Mouse (Mus musculus) hindbrain, embryonic 10.5 days (tissue): ENCODE measurements around the gene Srp54b. TPM values are rescaled to one million over a fixed set of nuclear protein-coding genes. Genes with fewer than 3 reads are reported as not detected.
"Not testable (repeated sequence)": the region's sequence is repeated elsewhere in the genome, so short reads cannot be mapped to it uniquely, and the experiment has no call there.

Source experiments
- DNase-seq: peaks from one replicate; pipeline ENCODE4 v3.0.0-alpha.2; 2017; ENCODE audit warnings: low spot score
- H3K27ac ChIP-seq: fragments of 300-500 bp; sonication (generic); 2 replicates; pipeline ENCODE4 v1.5.1; 2016; ENCODE audit warnings: mild to moderate bottlenecking, moderate library complexity
- H3K27me3 ChIP-seq: fragments of 300-500 bp; sonication (generic); 2 replicates; pipeline ENCODE4 v1.6.1; 2016; ENCODE audit warnings: mild to moderate bottlenecking; ENCODE audit not compliant: poor library complexity, insufficient read depth, severe bottlenecking
- H3K36me3 ChIP-seq: fragments of 300-500 bp; sonication (generic); 2 replicates; pipeline ENCODE4 v1.6.1; 2016; ENCODE audit warnings: mild to moderate bottlenecking, moderate library complexity
- H3K4me1 ChIP-seq: fragments of 300-500 bp; sonication (generic); replicated peaks from 2 replicates; pipeline ENCODE4 v1.6.1; 2016; ENCODE audit warnings: mild to moderate bottlenecking
- H3K4me3 ChIP-seq: fragments of 300-500 bp; sonication (generic); 2 replicates; pipeline ENCODE4 v1.5.1; 2016; ENCODE audit warnings: mild to moderate bottlenecking, moderate library complexity
- H3K9me3 ChIP-seq: fragments of 300-500 bp; sonication (generic); 2 replicates; pipeline ENCODE4 v1.6.1; 2016; ENCODE audit warnings: mild to moderate bottlenecking, moderate library complexity
- WGBS: fragments of 180-500 bp; shearing (Covaris S2); methylation state at CpG from one replicate; pipeline ENCODE4 v1.1.7; 2016; 5-methylcytosine and 5-hydroxymethylcytosine counted together
- polyA plus RNA-seq: library from polyadenylated mRNA; unstranded; fragments of >200 nt; fragmentation: Nextera tagmentation; extraction: Ambion mirVana; gene quantifications from 2 replicates; pipeline ENCODE4 v1.2.1, GENCODE M21; 2016

Srp54b gene
- 36.5 and 38.5 TPM in 2 replicates for polyA plus RNA-seq

DNA sequence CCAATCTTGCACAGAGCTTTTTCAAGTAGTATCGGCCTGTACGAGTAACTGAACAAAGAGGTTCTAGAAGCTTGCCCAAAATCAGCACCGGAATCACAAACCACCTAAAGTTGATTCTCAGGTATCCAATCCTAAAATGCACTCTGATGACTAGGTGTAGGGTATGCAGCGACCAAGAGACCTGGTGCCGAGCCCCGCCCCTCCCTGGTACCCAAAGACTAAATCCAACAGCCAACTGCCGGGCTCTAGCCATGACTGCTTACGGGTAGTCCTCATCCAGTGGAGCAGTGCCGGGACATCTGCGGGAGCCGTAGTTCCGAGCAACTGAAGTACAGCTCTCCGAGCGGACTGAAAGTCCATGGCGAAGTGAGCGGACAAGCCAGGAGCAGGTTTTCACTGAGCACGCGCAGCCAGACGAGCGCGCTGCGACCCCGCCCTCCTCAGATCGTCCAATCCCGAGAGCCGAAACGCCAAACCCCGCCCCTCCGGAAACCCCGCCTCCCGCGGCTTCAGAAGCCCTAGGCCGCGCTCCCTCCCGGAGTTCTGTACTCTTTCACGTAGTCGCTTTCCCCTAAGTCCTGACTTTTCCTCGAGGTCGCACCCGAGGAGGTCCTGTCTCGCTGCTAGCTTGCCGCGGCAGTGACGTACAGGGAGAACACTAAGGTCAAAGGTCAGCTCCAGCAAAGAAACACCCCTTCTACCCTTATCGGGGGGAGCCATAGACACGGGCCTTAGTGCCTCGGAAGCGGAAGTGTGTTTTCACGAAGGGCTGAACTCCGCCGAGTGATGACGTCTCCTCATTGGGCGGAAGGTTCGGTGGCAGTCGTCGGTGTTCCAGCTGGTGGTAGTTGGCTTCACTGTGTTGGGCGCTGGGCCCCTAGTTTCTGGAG, at the start of gene Srp54b:
TSS of gene Srp54b (plus strand) at position 546 of the 890 bp plus-strand sequence.
- H3K9me3 ChIP-seq, H3K36me3 ChIP-seq, H3K4me1 ChIP-seq, H3K27me3 ChIP-seq, DNase-seq, H3K27ac ChIP-seq: not testable (repeated sequence)
- peak within 1 kb of the TSS; percentile 42 for H3K4me3 ChIP-seq
- no CpG with 5 or more reads among the region's 57 CpGs for WGBS

DNA sequence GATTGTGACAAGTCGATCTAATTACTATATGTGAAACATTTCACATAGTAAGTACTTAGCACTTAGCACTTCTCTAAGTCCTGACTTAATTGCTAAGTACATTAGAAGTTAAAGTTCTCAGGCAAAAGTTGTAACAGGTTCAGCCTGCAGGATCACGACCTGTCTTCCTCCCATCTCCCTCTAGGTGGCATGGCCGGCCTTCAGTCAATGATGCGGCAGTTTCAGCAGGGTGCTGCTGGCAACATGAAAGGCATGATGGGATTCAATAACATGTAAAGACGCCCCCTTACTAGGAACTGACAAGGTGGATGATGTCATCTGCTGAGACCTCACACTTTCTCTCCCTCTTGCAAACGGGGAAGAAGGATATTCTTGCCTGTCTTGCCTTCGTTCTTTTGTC, 42.3 kb upstream of the Srp54b start:
- not testable (repeated sequence) for H3K27me3 ChIP-seq, H3K4me3 ChIP-seq, H3K27ac ChIP-seq, DNase-seq, H3K9me3 ChIP-seq, H3K4me1 ChIP-seq, H3K36me3 ChIP-seq
- WGBS, result no CpG with 5 or more reads among the region's 7 CpGs

DNA sequence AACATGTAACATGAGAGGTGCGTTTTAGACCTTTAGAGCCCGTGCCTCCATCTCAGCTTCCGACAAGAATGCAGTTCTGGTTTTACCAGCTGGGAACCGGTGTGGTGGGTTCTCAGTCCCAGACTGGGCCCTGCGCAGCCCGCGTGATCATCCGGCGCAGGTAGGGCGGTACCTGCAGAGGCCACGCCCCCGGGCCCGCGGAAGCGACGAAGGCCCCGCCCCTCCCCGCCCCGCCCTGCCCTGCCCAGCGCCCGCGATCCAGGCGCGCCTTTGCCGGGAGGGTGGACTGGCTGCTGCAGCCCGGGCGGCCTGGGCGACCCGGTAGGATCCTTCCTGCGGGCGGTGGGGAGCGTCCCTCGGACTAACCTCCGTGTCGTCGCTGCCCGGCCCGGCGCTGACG, 30.7 kb upstream of the Srp54b start, which contains the start of gene Fam177a:
TSS of gene Fam177a (plus strand) at position 228 of the 400 bp plus-strand sequence.
- not testable (repeated sequence) for DNase-seq, H3K27me3 ChIP-seq, H3K36me3 ChIP-seq, H3K4me1 ChIP-seq, H3K9me3 ChIP-seq, H3K4me3 ChIP-seq, H3K27ac ChIP-seq
- no CpG with 5 or more reads among the region's 40 CpGs for WGBS

DNA sequence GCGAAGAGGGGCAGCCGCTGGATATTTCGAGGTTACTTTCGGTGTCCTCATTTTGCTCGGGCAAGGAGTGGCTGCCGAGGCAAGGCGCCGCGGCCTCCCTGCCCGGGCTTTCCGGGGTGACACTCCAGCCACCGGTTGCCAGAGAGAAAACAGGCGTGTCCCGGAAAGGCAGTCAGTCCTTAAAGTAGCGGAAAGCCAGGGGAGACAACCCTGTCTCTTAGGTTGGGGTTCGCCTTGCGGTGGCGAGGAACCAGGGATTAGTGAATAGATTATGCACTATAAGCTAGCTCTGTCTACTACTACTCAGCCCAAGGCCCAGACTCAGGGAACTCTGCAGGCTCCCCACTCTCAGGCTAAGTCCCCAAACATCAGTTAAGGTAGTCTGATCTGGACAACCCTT, 30.2 kb upstream of the Srp54b start:
- not testable (repeated sequence) for H3K4me1 ChIP-seq, H3K27ac ChIP-seq, DNase-seq, H3K9me3 ChIP-seq, H3K4me3 ChIP-seq, H3K27me3 ChIP-seq, H3K36me3 ChIP-seq
- WGBS, result no CpG with 5 or more reads among the region's 18 CpGs

DNA sequence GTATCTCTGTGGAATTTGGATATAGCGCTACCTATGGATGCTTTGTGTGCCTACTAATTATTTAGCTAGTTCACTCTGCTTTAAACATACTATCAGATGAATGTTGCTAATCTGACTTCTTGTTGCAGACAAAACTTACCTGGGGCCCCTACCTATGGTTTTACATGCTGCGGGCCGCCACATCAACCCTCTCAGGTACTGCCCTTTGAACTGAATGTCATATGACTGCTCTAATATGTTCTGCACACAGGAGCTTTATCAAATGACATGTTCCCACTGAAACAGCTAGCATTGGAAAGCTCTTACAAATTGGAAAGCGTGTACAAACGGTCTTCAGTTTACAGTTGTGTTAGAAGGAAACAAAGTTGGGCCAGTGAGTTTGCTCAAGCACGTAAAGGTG, 19.4 kb upstream of the Srp54b start:
- not testable (repeated sequence) for H3K36me3 ChIP-seq, H3K9me3 ChIP-seq
- WGBS, result no CpG with 5 or more reads among the region's 6 CpGs

DNA sequence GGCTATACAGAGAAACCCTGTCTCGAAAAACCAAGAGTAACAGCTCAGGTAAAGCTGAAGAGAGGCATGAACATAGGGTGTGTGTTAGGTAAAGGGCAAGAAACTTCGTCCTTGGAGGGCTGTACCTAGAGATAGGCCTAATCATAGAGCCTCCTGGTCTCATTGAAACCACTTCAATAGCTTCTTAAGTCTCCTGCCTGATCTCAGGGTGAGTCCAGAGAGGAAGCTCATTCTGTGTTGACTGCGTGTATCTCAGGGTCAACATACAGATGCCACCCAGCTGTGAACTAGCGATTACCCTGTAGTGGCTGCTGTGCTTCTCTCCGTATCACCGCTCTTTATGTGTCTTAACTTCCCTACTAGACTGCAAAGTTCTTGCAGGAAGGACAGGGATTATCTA, 17.0 kb upstream of the Srp54b start:
- no CpG with 5 or more reads among the region's 6 CpGs for WGBS
- H3K27me3 ChIP-seq, DNase-seq: not testable (repeated sequence)

More for the DNA sequence above, 19.4 kb upstream of the Srp54b start:
- not testable (repeated sequence) for H3K27ac ChIP-seq, DNase-seq, H3K4me3 ChIP-seq, H3K27me3 ChIP-seq, H3K4me1 ChIP-seq

DNA sequence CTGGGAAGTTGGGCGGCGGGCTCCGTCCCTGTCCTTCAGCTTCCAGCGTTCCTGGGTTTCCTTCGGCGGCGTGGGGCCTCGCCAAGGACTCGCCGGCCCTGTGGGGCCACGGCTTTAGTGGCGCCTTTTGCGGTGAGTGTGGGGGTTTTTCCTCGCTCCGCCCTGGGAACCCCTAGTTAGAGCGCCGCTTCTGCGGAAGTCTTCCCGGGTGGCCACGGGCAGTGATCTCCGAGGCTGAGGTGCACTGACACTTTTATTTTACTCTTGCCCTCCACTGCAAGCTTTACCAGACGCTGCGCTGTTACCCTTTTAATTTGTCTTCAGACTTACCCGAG, 512 bp downstream of the Srp54b start:
- peak overlapping the region; percentile 42 for H3K4me3 ChIP-seq
- not testable (repeated sequence) for H3K27ac ChIP-seq, DNase-seq, H3K36me3 ChIP-seq, H3K4me1 ChIP-seq, H3K9me3 ChIP-seq, H3K27me3 ChIP-seq
- under 1% methylated on average over 13 of the region's 24 CpGs for WGBS

More for the DNA sequence above, 17.0 kb upstream of the Srp54b start:
- H3K4me3 ChIP-seq, H3K27ac ChIP-seq, H3K4me1 ChIP-seq, H3K36me3 ChIP-seq, H3K9me3 ChIP-seq: not testable (repeated sequence)

DNA sequence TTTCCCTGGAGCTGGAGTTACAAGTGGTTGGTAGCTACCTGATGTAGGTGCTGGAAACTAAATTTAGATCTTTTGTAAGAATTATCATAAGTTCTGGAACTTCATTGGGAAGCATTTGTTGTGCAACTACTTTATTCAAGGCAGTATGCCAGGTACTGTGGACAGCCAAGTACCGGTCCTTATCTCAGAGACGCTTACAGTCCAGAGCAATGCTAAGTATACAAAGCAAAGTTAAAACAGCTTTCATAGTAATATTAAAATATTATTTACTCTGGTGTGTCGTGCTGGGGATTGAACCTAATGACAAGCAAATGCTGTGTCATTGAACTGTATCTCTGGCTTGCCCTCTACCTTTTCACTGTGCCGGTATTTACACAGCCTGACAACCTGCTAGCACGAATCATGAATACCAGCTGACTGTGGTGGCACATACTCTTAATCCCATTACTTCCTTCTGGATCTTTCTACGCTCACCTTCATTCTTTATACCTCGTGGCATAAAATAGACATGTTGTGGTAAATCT, 12.2 kb downstream of the Srp54b start:
- not testable (repeated sequence) for H3K27ac ChIP-seq, H3K9me3 ChIP-seq, H3K4me1 ChIP-seq, DNase-seq, H3K4me3 ChIP-seq, H3K27me3 ChIP-seq, H3K36me3 ChIP-seq
- WGBS, result no CpG with 5 or more reads among the region's 7 CpGs

DNA sequence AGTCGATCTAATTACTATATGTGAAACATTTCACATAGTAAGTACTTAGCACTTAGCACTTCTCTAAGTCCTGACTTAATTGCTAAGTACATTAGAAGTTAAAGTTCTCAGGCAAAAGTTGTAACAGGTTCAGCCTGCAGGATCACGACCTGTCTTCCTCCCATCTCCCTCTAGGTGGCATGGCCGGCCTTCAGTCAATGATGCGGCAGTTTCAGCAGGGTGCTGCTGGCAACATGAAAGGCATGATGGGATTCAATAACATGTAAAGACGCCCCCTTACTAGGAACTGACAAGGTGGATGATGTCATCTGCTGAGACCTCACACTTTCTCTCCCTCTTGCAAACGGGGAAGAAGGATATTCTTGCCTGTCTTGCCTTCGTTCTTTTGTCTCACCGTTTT, 32.8 kb downstream of the Srp54b start:
- not testable (repeated sequence) for H3K27me3 ChIP-seq, DNase-seq, H3K27ac ChIP-seq, H3K4me3 ChIP-seq, H3K4me1 ChIP-seq, H3K9me3 ChIP-seq, H3K36me3 ChIP-seq
- WGBS, result no CpG with 5 or more reads among the region's 8 CpGs

DNA sequence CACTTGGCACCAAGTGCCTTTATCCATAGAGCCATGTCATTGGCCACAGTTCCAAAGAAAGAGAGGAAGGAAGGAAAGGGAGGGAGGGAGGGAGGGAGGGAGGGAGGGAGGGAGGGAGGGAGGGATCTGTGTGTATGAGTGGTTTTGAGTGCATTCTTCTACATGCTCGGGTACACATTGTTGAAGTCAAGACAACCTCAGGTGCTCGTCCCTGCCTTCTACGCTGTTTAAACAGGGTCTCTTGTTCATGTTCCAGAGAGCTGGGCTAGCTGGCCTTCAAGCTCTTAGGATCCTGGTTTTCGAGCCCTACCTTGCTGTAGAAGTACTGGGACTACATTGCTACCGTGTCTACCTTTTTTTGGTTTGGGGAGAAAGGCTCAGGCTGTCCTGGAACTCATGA, 34.2 kb downstream of the Srp54b start:
- not testable (repeated sequence) for H3K27ac ChIP-seq, H3K4me3 ChIP-seq, H3K9me3 ChIP-seq, H3K27me3 ChIP-seq, H3K36me3 ChIP-seq, DNase-seq, H3K4me1 ChIP-seq
- WGBS, result no CpG with 5 or more reads among the region's 5 CpGs

DNA sequence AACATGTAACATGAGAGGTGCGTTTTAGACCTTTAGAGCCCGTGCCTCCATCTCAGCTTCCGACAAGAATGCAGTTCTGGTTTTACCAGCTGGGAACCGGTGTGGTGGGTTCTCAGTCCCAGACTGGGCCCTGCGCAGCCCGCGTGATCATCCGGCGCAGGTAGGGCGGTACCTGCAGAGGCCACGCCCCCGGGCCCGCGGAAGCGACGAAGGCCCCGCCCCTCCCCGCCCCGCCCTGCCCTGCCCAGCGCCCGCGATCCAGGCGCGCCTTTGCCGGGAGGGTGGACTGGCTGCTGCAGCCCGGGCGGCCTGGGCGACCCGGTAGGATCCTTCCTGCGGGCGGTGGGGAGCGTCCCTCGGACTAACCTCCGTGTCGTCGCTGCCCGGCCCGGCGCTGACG, 44.4 kb downstream of the Srp54b start, which contains the start of gene 1700047I17Rik2:
TSS of gene 1700047I17Rik2 (plus strand) at position 287 of the 400 bp plus-strand sequence.
- not testable (repeated sequence) for DNase-seq, H3K9me3 ChIP-seq, H3K4me3 ChIP-seq, H3K27me3 ChIP-seq, H3K36me3 ChIP-seq, H3K4me1 ChIP-seq, H3K27ac ChIP-seq
- no CpG with 5 or more reads among the region's 40 CpGs for WGBS

DNA sequence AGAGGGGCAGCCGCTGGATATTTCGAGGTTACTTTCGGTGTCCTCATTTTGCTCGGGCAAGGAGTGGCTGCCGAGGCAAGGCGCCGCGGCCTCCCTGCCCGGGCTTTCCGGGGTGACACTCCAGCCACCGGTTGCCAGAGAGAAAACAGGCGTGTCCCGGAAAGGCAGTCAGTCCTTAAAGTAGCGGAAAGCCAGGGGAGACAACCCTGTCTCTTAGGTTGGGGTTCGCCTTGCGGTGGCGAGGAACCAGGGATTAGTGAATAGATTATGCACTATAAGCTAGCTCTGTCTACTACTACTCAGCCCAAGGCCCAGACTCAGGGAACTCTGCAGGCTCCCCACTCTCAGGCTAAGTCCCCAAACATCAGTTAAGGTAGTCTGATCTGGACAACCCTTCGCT, 44.9 kb downstream of the Srp54b start:
- WGBS, result no CpG with 5 or more reads among the region's 18 CpGs
- H3K4me3 ChIP-seq, H3K9me3 ChIP-seq, DNase-seq, H3K27ac ChIP-seq, H3K4me1 ChIP-seq, H3K27me3 ChIP-seq, H3K36me3 ChIP-seq: not testable (repeated sequence)

DNA sequence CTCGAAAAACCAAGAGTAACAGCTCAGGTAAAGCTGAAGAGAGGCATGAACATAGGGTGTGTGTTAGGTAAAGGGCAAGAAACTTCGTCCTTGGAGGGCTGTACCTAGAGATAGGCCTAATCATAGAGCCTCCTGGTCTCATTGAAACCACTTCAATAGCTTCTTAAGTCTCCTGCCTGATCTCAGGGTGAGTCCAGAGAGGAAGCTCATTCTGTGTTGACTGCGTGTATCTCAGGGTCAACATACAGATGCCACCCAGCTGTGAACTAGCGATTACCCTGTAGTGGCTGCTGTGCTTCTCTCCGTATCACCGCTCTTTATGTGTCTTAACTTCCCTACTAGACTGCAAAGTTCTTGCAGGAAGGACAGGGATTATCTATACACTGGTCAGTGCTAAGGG, 58.0 kb downstream of the Srp54b start:
- WGBS, result no CpG with 5 or more reads among the region's 6 CpGs
- not testable (repeated sequence) for DNase-seq

More for the DNA sequence above, 58.0 kb downstream of the Srp54b start:
- H3K27ac ChIP-seq, H3K4me3 ChIP-seq, H3K27me3 ChIP-seq, H3K36me3 ChIP-seq, H3K9me3 ChIP-seq, H3K4me1 ChIP-seq: not testable (repeated sequence)
